Mouse (Mus musculus) midbrain, embryonic 13.5 days (tissue): ENCODE results near the gene Arl15. TPM values are rescaled to one million over a fixed set of nuclear protein-coding genes. Genes with fewer than 3 reads are reported as not detected.

Experiments used
- ATAC-seq: fragments of 200-750 bp; cut with Nextera tagmentation; 2 replicates; pipeline ENCODE4 v1.8.0; 2017; ENCODE audit warnings: mild to moderate bottlenecking, moderate TSS enrichment, moderate library complexity
- H3K27ac ChIP-seq: fragments of 300-500 bp; sonication (generic); 2 replicates; pipeline ENCODE4 v1.5.1; 2015; ENCODE audit warnings: inconsistent platforms, mild to moderate bottlenecking, moderate library complexity
- H3K27me3 ChIP-seq: fragments of 300-500 bp; sonication (generic); 2 replicates; pipeline ENCODE4 v1.6.1; 2015; ENCODE audit warnings: mild to moderate bottlenecking, inconsistent platforms
- H3K36me3 ChIP-seq: fragments of 300-500 bp; sonication (generic); 2 replicates; pipeline ENCODE4 v1.6.1; 2015; ENCODE audit warnings: mild to moderate bottlenecking, inconsistent platforms
- H3K4me1 ChIP-seq: fragments of 300-500 bp; sonication (generic); replicated peaks from 2 replicates; pipeline ENCODE4 v1.6.1; 2015; ENCODE audit warnings: inconsistent platforms
- H3K4me2 ChIP-seq: fragments of 300-500 bp; sonication (generic); replicated peaks from 2 replicates; pipeline ENCODE4 v1.6.1; 2015; ENCODE audit warnings: moderate library complexity, mild to moderate bottlenecking, inconsistent platforms
- H3K4me3 ChIP-seq: fragments of 300-500 bp; sonication (generic); replicated peaks from 2 replicates; pipeline ENCODE4 v1.5.1; 2015; ENCODE audit warnings: mild to moderate bottlenecking, inconsistent platforms
- H3K9ac ChIP-seq: fragments of 300-500 bp; sonication (generic); replicated peaks from 2 replicates; pipeline ENCODE4 v1.6.1; 2015; ENCODE audit warnings: mild to moderate bottlenecking, inconsistent platforms
- H3K9me3 ChIP-seq: fragments of 300-500 bp; sonication (generic); 2 replicates; pipeline ENCODE4 v1.6.1; 2016; ENCODE audit warnings: mild to moderate bottlenecking, inconsistent platforms
- WGBS: fragments of 180-500 bp; shearing (Covaris S2); methylation state at CpG from one replicate; pipeline ENCODE4 v1.1.7; 2015; 5-methylcytosine and 5-hydroxymethylcytosine counted together
- polyA plus RNA-seq: library from polyadenylated mRNA; unstranded; fragments of >200 nt; fragmentation: Nextera tagmentation; extraction: Ambion mirVana; gene quantifications from 2 replicates; pipeline ENCODE4 v1.2.1, GENCODE M21; 2015

Gene Arl15
- polyA plus RNA-seq, 1 experiment from 2014 or later: 15.0 TPM

DNA sequence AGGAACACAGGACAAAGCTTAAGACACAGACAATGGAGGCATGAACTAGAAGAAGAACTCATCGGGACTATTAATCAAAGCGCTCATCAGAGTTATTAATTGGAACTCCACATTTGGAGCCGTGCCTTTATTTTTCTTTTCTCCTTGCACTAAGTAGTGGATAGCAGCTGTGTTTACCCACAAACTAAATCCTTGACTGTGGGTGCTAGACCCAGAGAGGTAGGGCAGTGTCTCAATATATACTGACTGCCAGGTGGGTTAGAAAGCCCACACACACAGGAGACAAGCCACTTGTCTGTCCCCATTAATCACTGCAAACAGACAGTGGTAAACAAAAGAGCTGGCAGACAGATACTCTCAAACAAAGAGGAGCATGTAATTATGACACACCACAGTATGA, 147.6 kb downstream of the Arl15 start:
- no peak overlapping the region for H3K9ac ChIP-seq
- no peak for ATAC-seq
- no peaks in the 10 kb centered on the region for H3K36me3 ChIP-seq
- no peaks in the 10 kb centered on the region for H3K27me3 ChIP-seq
- WGBS: 78% methylated on average over 3 of the region's 3 CpGs
- no peaks in the 10 kb centered on the region for H3K9me3 ChIP-seq
- H3K4me1 ChIP-seq: no peaks in the 10 kb centered on the region
- no peak overlapping the region for H3K4me2 ChIP-seq
- H3K4me3 ChIP-seq: no peak overlapping the region
- H3K27ac ChIP-seq: no peak overlapping the region

DNA sequence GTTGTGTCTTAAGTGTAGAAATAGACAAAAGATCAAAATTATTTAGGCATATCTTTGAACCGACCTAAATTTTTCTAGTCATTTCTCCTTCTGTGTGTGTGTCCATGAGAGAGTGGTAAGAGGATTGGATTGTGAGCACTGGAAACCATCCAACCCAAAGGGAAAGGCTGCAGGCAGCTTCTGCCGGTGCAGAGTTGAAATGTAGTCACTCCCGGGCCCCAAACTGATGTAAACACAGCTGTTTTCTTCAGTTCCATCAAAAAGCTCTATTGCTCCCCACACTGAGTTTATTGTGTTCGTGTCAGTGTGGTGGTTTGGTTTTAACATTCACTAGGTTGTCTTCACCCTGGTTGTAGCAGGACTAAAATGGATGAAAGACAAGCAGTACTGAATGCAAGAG, 153.2 kb downstream of the Arl15 start:
- Histone ChIP-seq H3K9ac (no peak overlapping the region), H3K4me2 (no peak overlapping the region), H3K27me3 (no peaks in the 10 kb centered on the region), H3K4me1 (0 out of 2 replicates have a peak, but pooled peaks cover 3% of the 10 kb centered on the region), H3K27ac (no peak overlapping the region), H3K9me3 (no peaks in the 10 kb centered on the region), H3K4me3 (no peak overlapping the region), H3K36me3 (no peaks in the 10 kb centered on the region)
- WGBS: 64% methylated on average over 4 of the region's 4 CpGs
- no peak for ATAC-seq

DNA sequence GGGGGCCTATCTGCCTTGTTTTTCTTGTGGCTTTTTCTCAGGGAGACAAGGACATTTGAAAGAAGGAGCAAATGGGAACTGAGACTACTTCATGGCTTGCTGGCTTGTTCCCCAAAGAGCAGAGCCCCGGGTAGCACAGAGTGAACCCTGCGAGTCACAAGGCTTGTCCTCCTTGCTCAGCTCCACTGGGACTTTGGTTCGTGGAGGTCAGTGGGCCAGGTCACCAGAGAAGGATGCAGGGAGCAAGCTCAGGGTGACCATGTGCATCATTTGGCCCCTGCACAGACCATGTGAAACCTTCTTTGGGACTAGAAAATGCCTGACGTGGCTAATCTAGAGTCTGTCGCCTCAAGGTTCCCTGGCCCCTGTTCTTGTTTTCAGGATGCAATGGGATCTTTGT, 155.4 kb downstream of the Arl15 start:
- 70% methylated on average over 5 of the region's 5 CpGs for WGBS
- 0 out of 2 replicates have a peak, but pooled peaks cover 3% of the 10 kb centered on the region for H3K4me1 ChIP-seq
- no peak overlapping the region for H3K9ac ChIP-seq
- no peaks in the 10 kb centered on the region for H3K27me3 ChIP-seq
- no peaks in the 10 kb centered on the region for H3K36me3 ChIP-seq
- no peak overlapping the region for H3K27ac ChIP-seq
- ATAC-seq: no peak
- H3K4me2 ChIP-seq: no peak overlapping the region
- no peak overlapping the region for H3K4me3 ChIP-seq
- H3K9me3 ChIP-seq: no peaks in the 10 kb centered on the region

DNA sequence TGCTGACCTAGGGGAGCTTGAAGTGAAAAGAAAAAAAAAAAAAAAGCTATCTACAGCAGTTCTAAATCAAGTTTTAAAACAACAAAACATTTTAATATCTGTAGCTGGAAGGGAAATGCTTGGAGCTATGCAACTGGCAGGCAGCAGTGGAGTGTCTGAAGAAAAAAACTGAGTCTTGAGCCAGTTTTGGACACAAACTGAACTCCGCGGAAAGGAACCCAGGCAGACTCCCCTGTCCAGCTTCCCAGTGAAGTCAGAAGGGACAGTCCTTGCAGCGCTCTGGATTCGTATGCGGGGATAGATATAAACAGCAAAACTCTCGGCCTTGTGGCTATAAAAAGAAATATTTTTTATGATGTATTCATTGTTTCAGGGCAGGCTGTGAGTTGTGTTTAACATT, 155.8 kb downstream of the Arl15 start:
- no peaks in the 10 kb centered on the region for H3K27me3 ChIP-seq
- no peak for ATAC-seq
- H3K36me3 ChIP-seq: no peaks in the 10 kb centered on the region
- WGBS: 85% methylated on average over 6 of the region's 6 CpGs
- 0 out of 2 replicates have a peak, but pooled peaks cover 3% of the 10 kb centered on the region for H3K4me1 ChIP-seq
- no peak overlapping the region for H3K27ac ChIP-seq
- no peaks in the 10 kb centered on the region for H3K9me3 ChIP-seq
- no peak overlapping the region for H3K4me3 ChIP-seq
- H3K9ac ChIP-seq: no peak overlapping the region
- H3K4me2 ChIP-seq: no peak overlapping the region

- WGBS: 85% methylated on average over 4 of the region's 4 CpGs
- ATAC-seq: no peak
These were observed 163.1 kb downstream of the Arl15 start for GRCm38 (mm10) chr13:113957438-113957837.

DNA sequence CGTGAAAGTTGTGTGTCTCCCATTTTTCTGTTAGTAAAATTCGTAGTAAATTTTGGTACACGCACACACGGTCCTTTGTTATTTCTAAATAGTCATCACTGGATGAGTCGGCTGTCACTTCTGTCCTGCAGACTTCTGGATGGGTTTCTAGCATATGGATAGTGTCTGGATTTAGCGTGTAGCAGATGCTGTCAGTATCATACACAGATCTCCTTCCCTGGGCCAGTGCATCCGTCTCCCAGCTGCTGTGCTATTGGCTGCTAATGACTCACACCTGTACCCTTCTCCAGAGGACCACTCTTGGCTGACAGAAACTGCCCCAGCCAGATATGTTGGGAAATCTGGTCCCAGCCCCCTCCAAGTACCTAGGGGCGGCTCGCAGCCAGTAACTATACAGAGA, 170.6 kb downstream of the Arl15 start:
- Histone ChIP-seq H3K4me2 (no peak overlapping the region), H3K9ac (no peak overlapping the region), H3K27me3 (no peaks in the 10 kb centered on the region), H3K36me3 (peaks cover 14% of the 10 kb centered on the region; the same call in 1 of the 2 replicates), H3K4me1 (no peaks in the 10 kb centered on the region), H3K9me3 (no peaks in the 10 kb centered on the region), H3K27ac (no peak overlapping the region), H3K4me3 (no peak overlapping the region)
- no peak for ATAC-seq
- WGBS: 94% methylated on average over 9 of the region's 9 CpGs

More at GRCm38 (mm10) chr13:113957438-113957837, 163.1 kb downstream of the Arl15 start:
- Histone ChIP-seq H3K4me3 (no peak overlapping the region), H3K27me3 (no peaks in the 10 kb centered on the region), H3K36me3 (no peaks in the 10 kb centered on the region), H3K4me1 (no peaks in the 10 kb centered on the region), H3K27ac (no peak overlapping the region), H3K9me3 (no peaks in the 10 kb centered on the region), H3K4me2 (no peak overlapping the region), H3K9ac (no peak overlapping the region)

DNA sequence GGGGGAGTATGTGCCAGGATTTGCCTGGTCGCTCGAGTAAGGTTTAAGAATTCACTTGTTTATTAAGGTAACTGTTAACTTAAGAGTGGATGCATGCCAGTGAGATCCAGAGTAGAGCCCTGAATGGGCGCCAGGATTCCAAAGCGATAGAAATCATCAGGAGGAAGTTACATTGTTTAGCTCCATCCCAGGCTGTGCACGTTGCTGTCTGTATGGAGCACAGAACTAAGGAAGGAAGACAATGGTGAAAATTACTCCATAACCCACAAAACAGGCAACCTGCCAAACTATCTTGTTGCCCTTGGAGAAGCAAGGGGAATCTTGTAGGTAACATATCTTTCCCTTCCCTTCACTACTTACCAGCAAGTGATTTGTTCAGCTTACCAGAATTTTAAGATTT, 176.4 kb downstream of the Arl15 start:
- no peaks in the 10 kb centered on the region for H3K27me3 ChIP-seq
- H3K4me2 ChIP-seq: no peak overlapping the region
- no peaks in the 10 kb centered on the region for H3K9me3 ChIP-seq
- H3K4me1 ChIP-seq: peaks cover 9% of the 10 kb centered on the region
- no peak for ATAC-seq
- 75% methylated on average over 5 of the region's 5 CpGs for WGBS
- no peak overlapping the region for H3K27ac ChIP-seq
- H3K9ac ChIP-seq: no peak overlapping the region
- peaks cover 14% of the 10 kb centered on the region; the same call in 1 of the 2 replicates for H3K36me3 ChIP-seq
- no peak overlapping the region for H3K4me3 ChIP-seq

- no peak for ATAC-seq
- H3K4me2 ChIP-seq: no peak overlapping the region
- H3K9me3 ChIP-seq: no peaks in the 10 kb centered on the region
- H3K27me3 ChIP-seq: no peaks in the 10 kb centered on the region
- H3K27ac ChIP-seq: no peak overlapping the region
- 93% methylated on average over 7 of the region's 7 CpGs for WGBS
- peaks cover 14% of the 10 kb centered on the region for H3K4me1 ChIP-seq
- H3K36me3 ChIP-seq: peaks cover 14% of the 10 kb centered on the region; the same call in 1 of the 2 replicates
- H3K4me3 ChIP-seq: no peak overlapping the region
- H3K9ac ChIP-seq: no peak overlapping the region
These were observed 178.1 kb downstream of the Arl15 start for GRCm38 (mm10) chr13:113972401-113972800.

- Histone ChIP-seq H3K4me2 (no peak overlapping the region), H3K9ac (no peak overlapping the region), H3K4me3 (no peak overlapping the region), H3K36me3 (no peaks in the 10 kb centered on the region), H3K27me3 (peaks cover 6% of the 10 kb centered on the region; the same call in 1 of the 2 replicates), H3K4me1 (peaks cover 14% of the 10 kb centered on the region), H3K9me3 (no peaks in the 10 kb centered on the region), H3K27ac (no peak overlapping the region)
- 78% methylated on average over 1 of the region's 1 CpGs for WGBS
- no peak for ATAC-seq
These were observed 180.6 kb downstream of the Arl15 start for GRCm38 (mm10) chr13:113974866-113975265.

GRCm38 (mm10) chr13:113975722-113976121, 181.4 kb downstream of the Arl15 start:
- ATAC-seq: peak; percentile 24; the same call in 1 of the 2 replicates
- peaks cover 11% of the 10 kb centered on the region for H3K4me1 ChIP-seq
- no peaks in the 10 kb centered on the region for H3K9me3 ChIP-seq
- H3K27me3 ChIP-seq: peaks cover 9% of the 10 kb centered on the region; the same call in 1 of the 2 replicates
- no peak overlapping the region for H3K4me3 ChIP-seq
- H3K36me3 ChIP-seq: no peaks in the 10 kb centered on the region
- H3K4me2 ChIP-seq: peak overlapping the region; percentile 17; the same call in 1 of the 2 replicates
- H3K9ac ChIP-seq: no peak overlapping the region
- 8% methylated on average over 6 of the region's 6 CpGs for WGBS
- peak overlapping the region; percentile 53 for H3K27ac ChIP-seq

DNA sequence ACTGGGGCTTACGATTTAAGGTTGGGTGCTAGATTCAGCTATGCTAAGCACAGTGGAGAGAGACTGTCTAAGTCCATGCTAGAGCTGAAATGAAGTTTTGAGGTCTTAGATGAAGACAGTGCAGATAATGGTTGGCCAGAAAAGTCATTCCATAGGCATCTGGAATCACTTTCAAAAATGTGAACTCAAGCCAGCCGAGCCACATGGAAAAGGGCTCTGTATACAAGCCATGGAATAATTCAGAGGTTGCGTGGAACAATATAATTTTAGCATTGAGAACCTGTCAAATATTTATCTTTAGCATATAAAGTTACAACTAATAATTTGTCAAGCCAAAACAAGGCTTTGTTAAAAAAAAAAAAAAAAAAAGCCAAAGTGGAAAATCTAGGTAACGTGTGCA, 182.6 kb downstream of the Arl15 start:
- H3K4me2 ChIP-seq: no peak overlapping the region
- no peak overlapping the region for H3K9ac ChIP-seq
- H3K9me3 ChIP-seq: no peaks in the 10 kb centered on the region
- no peak overlapping the region for H3K27ac ChIP-seq
- H3K4me3 ChIP-seq: no peak overlapping the region
- ATAC-seq: no peak
- H3K4me1 ChIP-seq: peaks cover 22% of the 10 kb centered on the region
- H3K27me3 ChIP-seq: peaks cover 9% of the 10 kb centered on the region; the same call in 1 of the 2 replicates
- 99% methylated on average over 4 of the region's 4 CpGs for whole genome bisulfite sequencing
- no peaks in the 10 kb centered on the region for H3K36me3 ChIP-seq

DNA sequence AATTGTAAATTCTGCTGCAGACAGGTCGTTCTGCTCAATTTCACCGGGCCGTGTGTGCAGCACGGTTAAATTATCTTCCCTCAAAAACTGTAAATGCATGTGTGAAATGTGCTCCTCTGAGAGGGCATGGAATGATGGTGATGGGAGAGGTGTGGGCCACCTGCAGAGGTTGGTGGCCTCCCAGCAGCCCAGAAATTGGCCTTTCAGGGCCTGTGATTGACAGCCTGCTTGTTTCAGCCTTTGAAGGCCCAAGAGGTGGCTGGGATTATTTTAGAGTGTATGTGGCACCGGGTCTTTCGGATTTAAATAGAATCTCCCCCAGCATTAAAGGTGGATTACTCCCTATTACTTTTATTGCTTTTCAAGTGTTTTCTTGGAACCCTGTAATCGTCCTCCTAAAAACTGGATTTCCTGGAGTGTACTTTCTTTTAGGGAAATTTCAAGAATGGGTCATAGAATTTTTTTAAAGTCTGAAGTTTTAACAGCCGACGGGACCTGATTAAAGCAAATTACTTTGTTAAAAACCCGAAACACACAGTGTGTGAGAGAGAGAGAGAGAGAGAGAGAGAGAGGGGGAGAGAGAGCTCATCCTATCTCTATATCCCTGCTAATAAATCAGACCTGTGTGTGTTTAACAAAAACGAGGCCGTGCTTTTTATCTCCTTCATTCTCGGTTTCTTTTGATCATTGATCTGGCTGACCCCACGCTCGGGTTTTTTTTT, 186.6 kb downstream of the Arl15 start:
- 11% methylated on average over 15 of the region's 15 CpGs for WGBS
- Histone ChIP-seq H3K4me3 (no peak overlapping the region), H3K9me3 (no peaks in the 10 kb centered on the region), H3K27ac (no peak overlapping the region), H3K27me3 (peaks cover 9% of the 10 kb centered on the region; the same call in 1 of the 2 replicates), H3K4me1 (peaks cover 21% of the 10 kb centered on the region), H3K9ac (no peak overlapping the region), H3K36me3 (no peaks in the 10 kb centered on the region), H3K4me2 (peak overlapping the region; percentile 34; the same call in 1 of the 2 replicates)
- peak; percentile 69 for ATAC-seq
